Mouse (Mus musculus) embryonic facial prominence, embryonic 13.5 days (tissue): ENCODE measurements at regions not wholly inside any gene's neighbourhood (a gene's known extent, or its start where the extent isn't known, plus 50 kb on each side); places are given as distances from the start of the nearest gene placed in this dataset.

Experiments
- ATAC-seq: fragments of 200-750 bp; cut with Nextera tagmentation; 2 replicates; pipeline ENCODE4 v1.8.0; 2017; ENCODE audit warnings: low read depth; ENCODE audit not compliant: insufficient number of reproducible peaks, insufficient read depth, low FRiP score, low TSS enrichment
- H3K27ac ChIP-seq: fragments of 300-500 bp; sonication (generic); 2 replicates; pipeline ENCODE4 v1.5.1; 2015; ENCODE audit warnings: moderate library complexity, mild to moderate bottlenecking, inconsistent platforms
- H3K27me3 ChIP-seq: fragments of 300-500 bp; sonication (generic); 2 replicates; pipeline ENCODE4 v1.6.1; 2015; ENCODE audit warnings: mild to moderate bottlenecking, inconsistent platforms
- H3K36me3 ChIP-seq: fragments of 300-500 bp; sonication (generic); 2 replicates; pipeline ENCODE4 v1.6.1; 2015; ENCODE audit warnings: mild to moderate bottlenecking, inconsistent platforms
- H3K4me1 ChIP-seq: fragments of 300-500 bp; sonication (generic); 2 replicates; pipeline ENCODE4 v1.6.1; 2015; ENCODE audit warnings: inconsistent platforms
- H3K4me2 ChIP-seq: fragments of 300-500 bp; sonication (generic); 2 replicates; pipeline ENCODE4 v1.6.1; 2015; ENCODE audit warnings: moderate library complexity, mild to moderate bottlenecking, inconsistent platforms
- H3K4me3 ChIP-seq: fragments of 300-500 bp; sonication (generic); 2 replicates; pipeline ENCODE4 v1.5.1; 2015; ENCODE audit warnings: mild to moderate bottlenecking, inconsistent platforms
- H3K9ac ChIP-seq: fragments of 300-500 bp; sonication (generic); 2 replicates; pipeline ENCODE4 v1.6.1; 2015; ENCODE audit warnings: mild to moderate bottlenecking, inconsistent platforms
- H3K9me3 ChIP-seq: fragments of 300-500 bp; sonication (generic); 2 replicates; pipeline ENCODE4 v1.6.1; 2016; ENCODE audit warnings: inconsistent platforms
- WGBS: fragments of 180-500 bp; shearing (Covaris S2); methylation state at CpG from one replicate; pipeline ENCODE4 v1.1.7; 2015; ENCODE audit warnings: mixed read lengths; 5-methylcytosine and 5-hydroxymethylcytosine counted together

DNA sequence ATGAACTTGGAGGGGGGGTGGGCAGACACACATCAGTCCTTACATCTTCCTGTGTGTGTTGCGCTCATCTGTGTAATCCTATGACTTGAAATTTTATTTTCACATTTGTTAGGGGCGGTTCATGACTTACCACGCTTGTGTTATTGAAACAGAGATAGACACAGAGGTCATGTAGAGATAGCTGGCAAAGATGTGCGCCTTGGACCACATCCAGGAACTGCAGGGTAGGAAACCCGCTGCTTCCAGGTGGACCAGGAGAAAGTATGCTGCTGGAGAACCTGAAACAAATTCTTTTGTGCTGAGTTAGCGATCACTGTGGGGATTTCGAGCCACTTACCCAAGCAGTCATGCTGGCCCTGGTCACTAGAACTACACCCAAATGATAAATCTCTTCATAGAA is 89.1 kb downstream of the Kcnj2 start:
- ATAC-seq, result no peak
- no peak overlapping the region for H3K4me3 ChIP-seq
- no peaks in the 10 kb centered on the region for H3K4me1 ChIP-seq
- no peak overlapping the region for H3K27ac ChIP-seq
- no peak overlapping the region for H3K4me2 ChIP-seq
- no peaks in the 10 kb centered on the region for H3K36me3 ChIP-seq
- no peaks in the 10 kb centered on the region for H3K9me3 ChIP-seq
- no peaks in the 10 kb centered on the region for H3K27me3 ChIP-seq
- no peak overlapping the region for H3K9ac ChIP-seq
- 88% methylated on average over 7 of the region's 7 CpGs for WGBS

DNA sequence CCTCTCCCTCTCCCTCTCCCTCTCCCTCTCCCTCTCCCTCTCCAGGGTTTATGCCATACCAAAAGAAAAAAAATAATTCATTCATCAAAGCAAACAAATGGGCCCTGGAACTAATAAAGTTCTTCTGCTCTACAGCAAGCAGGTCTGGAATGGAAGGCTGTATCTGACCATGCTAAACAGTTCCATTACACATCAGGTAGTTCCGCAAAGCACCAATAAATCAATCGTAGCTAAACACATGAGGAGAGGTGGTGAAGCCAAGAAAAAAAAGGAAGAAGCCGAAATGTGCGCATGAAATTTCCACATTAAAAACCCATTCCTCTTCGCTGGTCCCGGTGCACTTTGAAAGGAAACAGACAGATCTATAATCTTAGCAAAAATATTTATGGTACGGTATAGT is 89.8 kb downstream of the Kcnj2 start:
- 70% methylated on average over 7 of the region's 7 CpGs for WGBS
- no peaks in the 10 kb centered on the region for H3K27me3 ChIP-seq

DNA sequence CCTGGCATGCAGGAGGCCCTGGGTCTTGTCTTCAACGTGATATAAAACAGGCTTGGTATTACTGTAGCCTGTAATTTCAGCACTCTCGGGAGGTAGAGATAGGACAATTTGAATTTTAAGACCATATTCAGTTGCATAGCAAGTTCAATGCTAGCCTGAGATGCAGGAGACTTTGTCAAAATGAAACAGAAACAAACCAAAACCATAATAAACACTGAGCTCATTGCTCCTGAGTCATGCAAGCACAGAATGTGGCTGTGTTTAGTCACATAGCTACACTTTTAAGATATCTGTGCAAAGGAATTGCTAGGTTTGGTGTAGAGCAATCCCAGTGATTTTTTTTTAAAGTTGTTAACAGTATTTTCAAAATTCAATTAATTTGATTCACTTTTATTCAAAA is 93.3 kb downstream of the Kcnj2 start:
- Histone ChIP-seq H3K9me3 (no peaks in the 10 kb centered on the region), H3K9ac (no peak overlapping the region), H3K4me3 (no peak overlapping the region), H3K36me3 (no peaks in the 10 kb centered on the region), H3K27me3 (no peaks in the 10 kb centered on the region), H3K4me1 (no peaks in the 10 kb centered on the region), H3K27ac (no peak overlapping the region), H3K4me2 (no peak overlapping the region)
- 70% methylated on average over 2 of the region's 2 CpGs for WGBS
- no peak for ATAC-seq

More for the DNA sequence above, 89.8 kb downstream of the Kcnj2 start:
- ATAC-seq, result no peak
- Histone ChIP-seq H3K36me3 (no peaks in the 10 kb centered on the region), H3K9ac (no peak overlapping the region), H3K9me3 (no peaks in the 10 kb centered on the region), H3K27ac (no peak overlapping the region), H3K4me3 (no peak overlapping the region), H3K4me1 (no peaks in the 10 kb centered on the region), H3K4me2 (no peak overlapping the region)

DNA sequence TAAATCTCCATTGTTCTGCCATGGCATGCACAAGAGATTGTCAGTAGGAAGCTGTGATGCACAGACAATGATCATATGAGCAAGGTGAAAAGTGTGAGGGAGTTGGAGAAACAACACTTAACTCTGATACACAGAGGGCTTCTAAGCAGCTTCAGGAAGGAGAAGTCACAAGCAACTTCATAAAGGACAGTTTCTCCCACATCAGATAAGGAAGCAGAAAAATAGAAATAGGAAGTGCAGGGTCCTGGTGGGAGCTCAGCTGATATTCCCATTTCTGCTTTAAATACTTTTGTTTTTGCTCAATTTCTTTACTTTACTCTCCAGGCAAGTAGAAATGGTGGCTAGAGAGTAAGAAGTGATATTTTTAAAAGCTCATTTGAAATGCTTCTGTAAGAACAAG is 98.9 kb downstream of the Kcnj2 start:
- Histone ChIP-seq H3K4me2 (no peak overlapping the region), H3K9me3 (no peaks in the 10 kb centered on the region), H3K27me3 (no peaks in the 10 kb centered on the region), H3K36me3 (no peaks in the 10 kb centered on the region), H3K27ac (no peak overlapping the region), H3K9ac (no peak overlapping the region), H3K4me1 (no peaks in the 10 kb centered on the region), H3K4me3 (no peak overlapping the region)
- ATAC-seq, result no peak

DNA sequence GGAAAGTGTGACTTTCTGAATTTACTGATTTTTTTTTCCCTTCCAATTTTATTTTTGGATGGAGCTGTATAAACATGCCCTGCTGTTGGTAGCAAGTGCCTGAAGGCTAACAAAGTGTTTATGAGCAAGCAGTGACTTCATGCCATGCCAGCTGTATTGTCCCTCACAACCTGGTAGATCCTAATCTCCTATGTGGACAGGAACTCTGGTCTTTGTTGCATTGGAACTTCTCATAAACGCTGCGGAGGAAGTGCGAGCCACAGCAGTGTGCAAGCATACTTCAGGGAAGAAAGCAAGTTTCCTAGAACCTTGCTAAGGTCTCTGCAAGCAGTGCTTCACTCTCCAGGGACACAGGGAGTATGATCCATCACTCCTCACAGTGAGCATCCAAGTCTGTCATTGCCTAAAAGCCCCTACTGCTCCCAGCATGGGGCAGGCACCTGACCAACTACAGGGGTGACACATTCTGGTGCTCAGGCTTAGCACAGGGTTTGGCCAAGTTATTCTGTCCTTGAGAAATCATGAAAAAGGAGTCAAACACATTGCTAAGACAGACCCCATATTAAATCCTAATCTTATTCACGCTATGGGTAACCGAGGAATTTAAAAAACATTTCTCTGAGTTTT is 104.3 kb downstream of the Kcnj2 start:
- no peak for ATAC-seq
- no peak overlapping the region for H3K4me2 ChIP-seq
- no peaks in the 10 kb centered on the region for H3K4me1 ChIP-seq
- no peaks in the 10 kb centered on the region for H3K27me3 ChIP-seq
- no peaks in the 10 kb centered on the region for H3K36me3 ChIP-seq
- no peak overlapping the region for H3K27ac ChIP-seq
- 88% methylated on average over 5 of the region's 5 CpGs for WGBS
- no peak overlapping the region for H3K4me3 ChIP-seq
- H3K9me3 ChIP-seq, result no peaks in the 10 kb centered on the region
- H3K9ac ChIP-seq, result no peak overlapping the region

DNA sequence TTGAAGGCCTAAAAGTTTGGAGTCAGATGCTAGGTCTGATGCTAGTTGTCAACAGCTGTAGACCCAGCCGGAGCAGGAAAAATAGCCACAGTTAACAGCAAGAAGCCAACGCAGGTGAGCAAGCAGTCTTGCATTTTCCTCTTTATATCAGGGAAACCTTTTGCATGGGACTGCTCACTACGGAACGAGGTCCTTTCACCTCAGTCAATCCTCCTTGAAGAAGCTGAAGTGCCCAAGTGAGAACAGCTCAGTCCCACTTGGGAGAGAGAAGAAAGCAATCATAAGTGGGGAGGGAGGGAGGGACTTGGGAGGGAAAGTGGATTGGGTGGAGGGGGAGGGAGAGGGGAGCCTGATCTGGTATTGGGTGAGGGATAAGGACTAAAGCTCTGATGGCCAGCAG is 107.6 kb downstream of the Kcnj2 start:
- WGBS, result 92% methylated on average over 4 of the region's 4 CpGs
- Histone ChIP-seq H3K9me3 (no peaks in the 10 kb centered on the region), H3K27ac (no peak overlapping the region), H3K4me1 (no peaks in the 10 kb centered on the region), H3K4me3 (no peak overlapping the region), H3K27me3 (no peaks in the 10 kb centered on the region), H3K36me3 (no peaks in the 10 kb centered on the region), H3K4me2 (no peak overlapping the region), H3K9ac (no peak overlapping the region)
- no peak for ATAC-seq

DNA sequence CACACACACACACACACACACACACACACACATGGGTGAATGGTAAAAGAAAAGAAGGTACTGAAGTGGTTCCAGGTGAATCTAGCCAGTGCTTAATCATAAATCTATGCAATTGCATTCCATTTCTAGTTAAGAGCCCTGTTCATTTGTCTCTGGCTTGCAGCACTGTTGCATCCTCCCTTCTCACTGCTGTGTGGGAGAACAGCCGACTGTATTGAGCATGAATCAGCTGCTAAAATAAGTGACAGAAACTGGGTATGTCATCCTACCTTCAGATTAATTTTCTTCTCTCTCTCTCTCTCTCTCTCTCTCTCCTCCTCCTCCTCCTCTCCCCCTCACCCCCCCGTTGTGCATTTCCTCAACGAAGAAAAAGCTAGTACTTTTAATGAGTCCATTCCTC is 109.6 kb downstream of the Kcnj2 start:
- no peak for ATAC-seq
- H3K4me1 ChIP-seq, result no peaks in the 10 kb centered on the region
- WGBS, result 63% methylated on average over 3 of the region's 3 CpGs
- H3K27ac ChIP-seq, result no peak overlapping the region
- H3K9me3 ChIP-seq, result no peaks in the 10 kb centered on the region
- no peaks in the 10 kb centered on the region for H3K27me3 ChIP-seq
- H3K36me3 ChIP-seq, result no peaks in the 10 kb centered on the region
- no peak overlapping the region for H3K4me2 ChIP-seq
- no peak overlapping the region for H3K4me3 ChIP-seq
- no peak overlapping the region for H3K9ac ChIP-seq

DNA sequence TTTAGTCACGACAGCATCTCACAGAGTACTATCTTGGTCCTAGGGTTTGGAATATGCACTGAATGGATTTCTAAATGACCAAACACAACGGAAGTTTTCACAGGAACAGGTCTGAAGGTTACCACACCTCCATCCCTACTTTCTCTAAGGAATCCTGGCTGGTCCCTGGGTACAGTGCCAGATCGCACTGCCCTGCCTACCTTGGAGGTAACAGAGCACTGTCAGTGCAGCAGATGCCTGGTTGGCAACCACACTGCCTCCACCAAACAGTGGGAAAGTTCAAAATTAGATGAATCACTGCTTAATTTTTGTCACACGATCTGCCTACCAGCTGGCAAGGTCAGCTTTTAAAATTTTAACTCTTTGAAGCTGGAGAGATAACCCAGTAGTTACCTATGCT is 111.6 kb downstream of the Kcnj2 start:
- 78% methylated on average over 4 of the region's 4 CpGs for WGBS
- no peak for ATAC-seq
- Histone ChIP-seq H3K27me3 (no peaks in the 10 kb centered on the region), H3K9me3 (no peaks in the 10 kb centered on the region), H3K4me2 (no peak overlapping the region), H3K27ac (no peak overlapping the region), H3K4me3 (no peak overlapping the region), H3K9ac (no peak overlapping the region), H3K4me1 (no peaks in the 10 kb centered on the region), H3K36me3 (no peaks in the 10 kb centered on the region)

DNA sequence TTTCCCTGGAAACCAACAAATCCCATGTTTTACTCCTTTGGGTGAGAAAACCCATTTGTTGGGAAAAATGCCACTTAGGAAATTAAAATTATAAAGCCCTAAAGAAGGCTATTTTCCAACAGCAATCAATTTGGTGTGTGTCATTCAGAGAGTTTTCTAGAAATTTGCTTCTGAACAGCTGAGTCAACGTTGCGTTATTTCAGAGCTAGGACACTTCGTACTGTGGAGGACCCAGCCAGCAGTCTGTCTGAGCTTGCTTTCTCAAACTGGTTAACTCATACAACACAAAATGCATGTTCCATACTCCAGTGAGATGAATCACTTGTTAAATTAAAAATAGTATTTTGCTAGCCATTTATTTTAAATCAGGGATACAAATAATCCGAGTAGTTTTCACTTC is 131.5 kb downstream of the Kcnj2 start:
- Histone ChIP-seq H3K36me3 (no peaks in the 10 kb centered on the region), H3K27ac (no peak overlapping the region), H3K9me3 (no peaks in the 10 kb centered on the region), H3K27me3 (no peaks in the 10 kb centered on the region), H3K4me1 (no peaks in the 10 kb centered on the region), H3K4me3 (no peak overlapping the region), H3K4me2 (no peak overlapping the region), H3K9ac (no peak overlapping the region)
- WGBS, result 85% methylated on average over 4 of the region's 4 CpGs
- ATAC-seq, result no peak

DNA sequence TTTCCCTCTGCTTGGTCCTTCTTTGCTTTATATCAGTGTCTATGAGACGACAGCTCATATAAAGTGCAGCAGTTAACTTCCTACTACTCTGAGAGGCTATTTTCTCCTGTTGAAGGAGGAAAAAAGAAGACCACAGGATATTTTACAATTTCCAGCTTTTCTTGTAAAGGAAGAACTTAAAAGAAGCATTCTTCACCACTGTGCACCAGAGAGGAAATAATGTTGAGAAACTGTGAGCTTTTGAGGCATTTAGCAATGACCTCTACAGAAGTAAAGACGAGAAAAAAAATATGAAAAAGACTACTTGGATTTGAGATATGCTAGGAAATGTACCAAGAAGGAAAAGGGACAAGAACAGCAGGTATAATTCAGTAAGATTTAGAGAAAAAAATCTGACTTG is 134.5 kb downstream of the Kcnj2 start:
- H3K4me2 ChIP-seq, result no peak overlapping the region
- H3K4me1 ChIP-seq, result no peaks in the 10 kb centered on the region
- H3K36me3 ChIP-seq, result no peaks in the 10 kb centered on the region
- H3K4me3 ChIP-seq, result no peak overlapping the region
- H3K9ac ChIP-seq, result no peak overlapping the region
- H3K27ac ChIP-seq, result no peak overlapping the region
- H3K27me3 ChIP-seq, result no peaks in the 10 kb centered on the region
- 74% methylated on average over 2 of the region's 2 CpGs for WGBS
- H3K9me3 ChIP-seq, result no peaks in the 10 kb centered on the region
- ATAC-seq, result no peak

DNA sequence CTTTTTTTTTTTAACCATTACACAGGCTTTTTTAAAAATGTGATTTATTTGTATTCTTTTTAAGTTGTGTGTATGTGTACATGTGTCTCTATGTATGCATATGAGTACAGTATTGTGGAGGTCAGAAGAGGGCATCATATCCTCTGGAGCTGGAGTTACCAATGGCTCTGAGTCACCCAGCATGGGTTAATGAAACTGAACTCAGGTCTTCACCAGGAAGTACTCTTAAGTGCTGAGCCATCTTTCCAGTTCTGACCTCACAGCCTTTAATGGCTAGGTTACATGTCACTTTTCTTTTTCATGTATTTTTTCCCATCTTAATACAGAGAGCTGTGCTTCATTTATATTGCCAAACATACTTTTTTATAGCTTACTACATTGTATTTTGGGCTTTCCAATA is 136.8 kb downstream of the Kcnj2 start:
- Histone ChIP-seq H3K4me3 (no peak overlapping the region), H3K27me3 (no peaks in the 10 kb centered on the region), H3K36me3 (no peaks in the 10 kb centered on the region), H3K9me3 (no peaks in the 10 kb centered on the region), H3K27ac (no peak overlapping the region), H3K9ac (no peak overlapping the region), H3K4me2 (no peak overlapping the region), H3K4me1 (no peaks in the 10 kb centered on the region)
- no peak for ATAC-seq

DNA sequence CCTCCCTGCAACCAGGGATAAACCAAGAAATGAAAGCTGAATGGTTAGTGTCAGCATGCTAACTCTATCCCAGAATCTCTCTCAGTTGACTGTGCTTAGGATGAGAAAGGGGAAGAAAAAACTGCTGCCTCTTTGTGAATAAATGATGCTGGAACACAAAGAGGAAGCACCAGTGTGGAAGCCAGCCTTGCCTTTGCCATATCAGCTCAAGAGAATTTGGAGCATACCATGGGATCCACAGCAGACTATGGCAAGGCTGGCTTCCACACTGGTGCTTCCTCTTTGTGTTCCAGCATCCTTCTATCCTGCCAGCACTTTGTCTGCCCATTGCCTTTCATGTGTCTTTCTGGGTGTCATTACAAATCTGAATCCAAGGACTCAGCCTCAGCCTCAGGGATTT is 144.6 kb downstream of the Kcnj2 start:
- Histone ChIP-seq H3K9me3 (no peaks in the 10 kb centered on the region), H3K27me3 (no peaks in the 10 kb centered on the region), H3K27ac (no peak overlapping the region), H3K4me2 (no peak overlapping the region), H3K4me1 (peaks cover 8% of the 10 kb centered on the region), H3K4me3 (no peak overlapping the region), H3K9ac (no peak overlapping the region), H3K36me3 (no peaks in the 10 kb centered on the region)
- ATAC-seq, result no peak
